Mouse (Mus musculus) olfactory bulb, adult 2 months (tissue): ENCODE results near the gene Shkbp1. TPM values are rescaled to one million over a fixed set of nuclear protein-coding genes. Genes with fewer than 3 reads are reported as not detected.

Experiments
- H3K27ac ChIP-seq: fragments of 200-500 bp; 2 replicates; pipeline ENCODE4 v1.5.1; 2012; ENCODE audit warnings: low read depth, low read length; ENCODE audit not compliant: insufficient read depth
- H3K4me1 ChIP-seq: fragments of 200-500 bp; 2 replicates; pipeline ENCODE4 v1.6.1; 2012; ENCODE audit warnings: low read length; ENCODE audit not compliant: control insufficient read depth, insufficient read depth
- H3K4me3 ChIP-seq: fragments of 200-500 bp; 2 replicates; pipeline ENCODE4 v1.5.1; 2012; ENCODE audit warnings: mild to moderate bottlenecking, low read depth, low read length, moderate library complexity; ENCODE audit not compliant: insufficient read depth
- CTCF ChIP-seq: fragments of 200-500 bp; IDR thresholded peaks from 2 replicates; pipeline ENCODE4 v1.5.1; 2012; ENCODE audit warnings: low read depth, mild to moderate bottlenecking, low read length, moderate library complexity; ENCODE audit not compliant: insufficient read depth
- POLR2A ChIP-seq: fragments of 200-500 bp; IDR thresholded peaks from 2 replicates; pipeline ENCODE4 v1.6.1; 2012; ENCODE audit warnings: mild to moderate bottlenecking, low read depth, low read length, moderate library complexity; ENCODE audit not compliant: insufficient read depth
- WGBS: fragments of 180-500 bp; shearing (Covaris S2); methylation state at CpG from one replicate; pipeline ENCODE4 v1.1.7; 2018; 5-methylcytosine and 5-hydroxymethylcytosine counted together
- polyA plus RNA-seq: library from polyadenylated mRNA; stranded (reverse); fragments of >200 nt; gene quantifications from 2 replicates; pipeline ENCODE4 v1.2.4, GENCODE M21; 2012; ENCODE audit warnings: low replicate concordance; ENCODE audit not compliant: missing spikeins, insufficient read depth, insufficient read length

Gene Shkbp1
- polyA plus RNA-seq, 1 experiment = not detected

DNA sequence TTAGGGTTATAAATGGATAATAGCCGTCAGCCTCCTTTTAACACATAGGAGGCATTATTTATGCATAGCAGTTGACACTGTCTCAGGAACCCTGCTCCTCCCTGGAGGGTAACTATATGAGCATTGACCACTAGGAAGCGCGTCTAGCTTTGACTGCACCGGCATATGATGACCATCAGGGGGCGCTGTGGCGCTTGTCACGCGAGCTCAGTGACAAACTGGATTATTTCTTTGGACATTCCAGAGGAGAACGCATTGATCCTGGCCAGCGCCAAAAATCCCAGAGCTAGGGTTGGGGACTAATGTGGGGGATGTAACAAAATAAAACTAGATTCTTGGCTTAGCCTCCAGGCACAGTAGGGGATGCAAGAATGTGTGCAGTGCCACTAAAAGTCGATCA lies 53.6 kb downstream of the Shkbp1 start:
- H3K4me1 ChIP-seq = peaks cover 3% of the 10 kb centered on the region; the same call in 1 of the 2 replicates
- no peak for TF ChIP-seq POLR2A
- peak; percentile 83 for TF ChIP-seq CTCF
- 8% methylated on average over 11 of the region's 11 CpGs for WGBS
- H3K4me3 ChIP-seq = no peak overlapping the region
- H3K27ac ChIP-seq = no peak overlapping the region

GRCm38 (mm10) chr7:27300801-27301200 lies 55.0 kb downstream of the Shkbp1 start:
- WGBS = 56% methylated on average over 5 of the region's 5 CpGs
- Histone ChIP-seq H3K4me1 (peaks cover 3% of the 10 kb centered on the region; the same call in 1 of the 2 replicates), H3K4me3 (no peak overlapping the region), H3K27ac (no peak overlapping the region)
- no peak for TF ChIP-seq POLR2A
- TF ChIP-seq CTCF = no peak

DNA sequence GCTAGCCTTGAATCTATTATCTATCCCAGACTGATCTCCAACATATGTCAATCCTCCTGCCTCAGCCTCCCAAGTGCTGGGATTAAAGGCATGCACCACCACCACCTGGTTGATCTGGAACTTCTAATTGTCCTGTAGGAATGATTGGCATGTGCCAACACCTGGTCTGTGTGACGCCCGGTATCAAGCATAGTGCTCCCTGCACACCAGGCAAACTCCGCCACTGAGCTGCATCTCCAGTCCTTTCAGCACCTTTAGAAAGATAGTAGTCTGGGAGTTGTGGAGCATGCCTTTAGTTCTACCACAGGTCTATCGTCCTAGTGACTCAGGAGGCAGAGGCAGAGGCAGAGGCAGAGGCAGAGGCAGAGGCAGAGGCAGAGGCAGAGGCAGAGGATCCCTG lies 55.5 kb downstream of the Shkbp1 start:
- no peak overlapping the region for H3K27ac ChIP-seq
- H3K4me3 ChIP-seq = no peak overlapping the region
- peaks cover 3% of the 10 kb centered on the region; the same call in 1 of the 2 replicates for H3K4me1 ChIP-seq
- 80% methylated on average over 4 of the region's 4 CpGs for WGBS
- TF ChIP-seq POLR2A = no peak
- no peak for TF ChIP-seq CTCF

- 89% methylated on average over 6 of the region's 6 CpGs for WGBS
- TF ChIP-seq POLR2A = no peak
- TF ChIP-seq CTCF = no peak
- no peaks in the 10 kb centered on the region for H3K4me1 ChIP-seq
- no peak overlapping the region for H3K27ac ChIP-seq
- no peak overlapping the region for H3K4me3 ChIP-seq
These were observed 57.0 kb downstream of the Shkbp1 start for GRCm38 (mm10) chr7:27298816-27299215.

DNA sequence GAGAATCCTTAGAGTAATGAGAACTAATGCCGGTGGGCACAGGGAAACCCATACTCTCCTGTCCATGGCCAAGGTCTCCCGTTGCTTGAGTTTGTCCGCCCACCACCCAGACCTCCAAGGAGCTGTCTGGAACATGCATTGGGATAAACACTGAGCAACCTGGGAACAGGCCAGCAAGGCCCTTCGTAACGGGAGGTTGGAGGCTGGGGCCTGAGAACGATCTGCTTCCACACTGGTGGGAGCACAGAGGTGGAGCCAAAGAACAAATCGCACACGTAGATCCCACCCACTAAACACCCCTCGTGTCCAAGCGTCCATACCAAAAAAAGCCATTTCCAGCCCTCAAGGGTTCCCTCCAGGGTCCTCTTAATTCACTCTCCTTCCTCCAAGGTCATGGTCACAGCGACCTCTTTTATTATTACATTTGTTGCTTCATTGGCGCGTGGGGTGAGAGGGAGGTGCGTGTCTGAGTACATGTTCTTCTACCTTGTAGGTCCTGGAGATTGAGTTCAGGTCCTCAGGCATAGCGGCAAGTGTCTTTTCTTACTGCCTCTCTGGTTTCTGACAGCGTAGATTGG lies 57.7 kb downstream of the Shkbp1 start:
- H3K4me3 ChIP-seq = no peak overlapping the region
- no peak for TF ChIP-seq POLR2A
- no peak for TF ChIP-seq CTCF
- WGBS = 90% methylated on average over 16 of the region's 16 CpGs
- no peaks in the 10 kb centered on the region for H3K4me1 ChIP-seq
- H3K27ac ChIP-seq = no peak overlapping the region

GRCm38 (mm10) chr7:27296518-27296917 lies 59.3 kb downstream of the Shkbp1 start:
- TF ChIP-seq POLR2A (no peak), CTCF (no peak)
- 91% methylated on average over 4 of the region's 4 CpGs for WGBS
- Histone ChIP-seq H3K27ac (no peak overlapping the region), H3K4me1 (no peaks in the 10 kb centered on the region), H3K4me3 (no peak overlapping the region)

DNA sequence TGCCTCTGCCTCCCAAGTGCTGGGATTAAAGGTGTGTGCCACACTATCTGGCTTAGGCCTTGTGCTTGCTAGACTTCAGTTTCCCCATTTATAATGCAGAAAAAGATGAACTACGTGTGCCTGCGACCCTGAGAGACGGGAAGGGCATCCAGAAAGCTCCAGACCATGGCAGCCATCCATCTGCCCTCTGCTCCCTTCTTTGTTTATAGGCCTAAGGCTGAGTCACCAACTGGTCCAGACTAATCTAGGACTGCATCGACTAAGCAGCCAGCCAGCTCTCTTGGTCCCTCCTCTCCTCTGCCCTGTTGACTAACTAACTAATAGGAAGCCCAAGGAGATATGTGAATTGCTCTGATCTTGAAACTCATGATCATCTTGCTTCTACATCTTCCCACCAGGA lies 59.9 kb downstream of the Shkbp1 start:
- Histone ChIP-seq H3K4me1 (no peaks in the 10 kb centered on the region), H3K4me3 (no peak overlapping the region), H3K27ac (no peak overlapping the region)
- TF ChIP-seq POLR2A (no peak), CTCF (no peak)
- 70% methylated on average over 4 of the region's 4 CpGs for WGBS

Other genes starting within 250 kb of the Shkbp1 start
- not detected in 2 replicates for gene Cyp2f2, start 236.1 kb downstream of the Shkbp1 start, polyA plus RNA-seq
- not detected in 2 replicates for gene Cyp2t4, start 202.3 kb downstream of the Shkbp1 start, polyA plus RNA-seq
- not detected in 2 replicates for gene Egln2, start 189.2 kb downstream of the Shkbp1 start, polyA plus RNA-seq
- gene Rab4b, start 177.1 kb downstream of the Shkbp1 start, polyA plus RNA-seq = not detected in 2 replicates
- not detected in 2 replicates for gene Gm21983, start 174.9 kb downstream of the Shkbp1 start, polyA plus RNA-seq
- not detected in 2 replicates for gene Mia, start 174.9 kb downstream of the Shkbp1 start, polyA plus RNA-seq
- not detected in 2 replicates for gene BC024978, start 160.2 kb downstream of the Shkbp1 start, polyA plus RNA-seq
- gene Snrpa, start 159.7 kb downstream of the Shkbp1 start, polyA plus RNA-seq = not detected in 2 replicates
- not detected in 2 replicates for gene Itpkc, start 127.4 kb downstream of the Shkbp1 start, polyA plus RNA-seq
- gene Coq8b, start 123.0 kb downstream of the Shkbp1 start, polyA plus RNA-seq = not detected in 2 replicates
- not detected in 2 replicates for gene Numbl, start 97.6 kb downstream of the Shkbp1 start, polyA plus RNA-seq
- gene Ltbp4, start 18.3 kb downstream of the Shkbp1 start, polyA plus RNA-seq = not detected in 2 replicates
- not detected in 2 replicates for gene Gm20479, start 1.4 kb upstream of the Shkbp1 start, polyA plus RNA-seq
- gene Sptbn4, start 91.7 kb upstream of the Shkbp1 start, polyA plus RNA-seq = not detected in 2 replicates
- not detected in 2 replicates for gene Blvrb, start 92.0 kb upstream of the Shkbp1 start, polyA plus RNA-seq
- gene Sertad3, start 117.7 kb upstream of the Shkbp1 start, polyA plus RNA-seq = not detected in 2 replicates
- gene Sertad1, start 130.9 kb upstream of the Shkbp1 start, polyA plus RNA-seq = not detected in 2 replicates
- not detected in 2 replicates for gene Prx, start 143.3 kb upstream of the Shkbp1 start, polyA plus RNA-seq
- gene Hipk4, start 167.2 kb upstream of the Shkbp1 start, polyA plus RNA-seq = not detected in 2 replicates
- not detected in 2 replicates for gene Pld3, start 197.2 kb upstream of the Shkbp1 start, polyA plus RNA-seq
- not detected in 2 replicates for gene 2310022A10Rik, start 197.2 kb upstream of the Shkbp1 start, polyA plus RNA-seq
- not detected in 2 replicates for gene Akt2, start 235.5 kb upstream of the Shkbp1 start, polyA plus RNA-seq